Mouse (Mus musculus): Measurements from ENCODE around the gene Dusp16.

Dusp16 gene

DNA sequence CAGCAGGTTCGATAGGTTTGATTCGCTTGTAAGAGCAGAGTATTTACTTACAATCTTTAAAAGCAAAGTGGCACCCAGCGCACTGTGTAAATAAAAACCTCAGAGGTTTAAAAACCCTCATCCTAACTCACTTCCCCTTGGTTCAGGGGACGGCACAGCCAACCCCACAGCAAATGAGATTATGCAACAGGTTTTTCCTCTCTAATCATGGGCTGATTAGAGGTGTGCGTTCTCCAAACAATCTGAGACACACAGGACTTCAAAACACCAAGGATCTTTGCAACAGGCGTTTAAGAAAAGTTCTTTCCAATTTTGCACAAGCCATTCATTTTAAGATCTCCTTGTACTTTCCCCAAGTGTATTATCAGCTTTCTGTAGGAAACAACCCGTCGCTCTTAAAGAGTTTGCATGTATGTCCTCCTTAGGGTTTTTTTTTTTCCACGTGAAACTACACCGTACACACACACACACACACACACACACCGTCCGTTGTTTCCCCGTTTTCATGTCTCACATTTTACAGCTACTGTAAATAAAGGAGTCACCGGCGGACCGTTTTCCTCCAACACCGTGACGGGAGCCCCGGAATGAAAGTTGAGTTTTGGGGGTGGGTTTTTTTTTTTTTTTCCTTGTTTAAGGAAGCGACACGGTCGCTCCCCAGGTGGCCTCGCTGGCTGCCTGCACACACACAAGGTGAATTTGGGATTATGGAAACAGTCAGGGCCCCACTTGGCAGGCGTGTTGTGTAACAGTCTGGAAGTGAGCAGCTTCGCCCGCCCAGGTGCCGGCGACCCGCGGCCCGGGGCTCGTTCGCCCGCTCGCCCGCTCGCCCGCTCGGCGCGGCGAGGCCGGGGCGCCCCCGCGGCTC lies 940 bp downstream of the Dusp16 start:
- DNase-seq, result peak; percentile 45 to 80

GRCm38 (mm10) chr6:134789100-134789499 lies 3.3 kb downstream of the Dusp16 start:
- DNase-seq, result no peak

GRCm38 (mm10) chr6:134786426-134786825 lies 6.0 kb downstream of the Dusp16 start:
- DNase-seq, result no peak

- no peak for DNase-seq
These were observed 9.5 kb downstream of the Dusp16 start for GRCm38 (mm10) chr6:134782900-134783299.

DNA sequence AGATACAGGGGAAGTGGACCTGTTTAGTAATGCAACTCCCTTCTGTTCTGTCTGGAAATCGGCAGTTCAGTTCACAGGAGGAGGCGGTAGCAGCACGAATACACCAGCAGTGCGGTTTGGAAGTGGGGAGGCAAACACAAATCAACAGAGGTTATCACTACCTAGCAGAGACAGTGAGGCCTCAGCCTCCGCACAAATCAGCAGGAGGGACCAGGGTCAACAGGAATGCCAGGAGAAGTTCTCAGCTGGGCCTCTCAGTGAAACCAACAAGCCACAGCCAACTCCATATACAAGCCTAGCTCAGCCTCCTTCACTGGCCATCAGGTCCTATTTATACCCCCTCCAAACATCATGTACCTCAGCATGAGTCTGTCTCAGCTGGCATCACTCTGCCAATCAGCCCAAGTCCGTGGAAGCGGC lies 10.9 kb downstream of the Dusp16 start:
- no peak for DNase-seq

DNA sequence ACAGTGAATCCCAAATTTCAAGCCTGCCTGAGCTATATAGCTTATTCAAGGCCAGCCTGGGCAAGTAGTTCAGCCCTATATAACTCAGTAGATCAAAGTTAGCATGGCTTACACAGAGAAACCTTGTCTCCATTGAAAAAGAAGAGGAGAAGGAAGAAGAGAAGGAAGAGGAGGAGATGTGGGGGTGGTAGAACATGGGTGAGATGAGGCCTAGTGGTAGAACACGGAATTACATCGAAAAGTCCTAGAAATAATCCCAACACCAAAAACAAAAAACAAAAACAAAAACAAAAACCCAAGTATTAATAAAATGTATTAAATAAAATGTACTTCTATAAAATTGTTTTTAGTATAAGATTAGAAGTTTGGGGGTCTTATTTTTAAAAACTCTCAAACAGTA lies 12.4 kb downstream of the Dusp16 start:
- no peak for DNase-seq

GRCm38 (mm10) chr6:134773961-134774360 lies 18.5 kb downstream of the Dusp16 start:
- DNase-seq, result peak in 1 of 2 experiments; percentile 46

DNA sequence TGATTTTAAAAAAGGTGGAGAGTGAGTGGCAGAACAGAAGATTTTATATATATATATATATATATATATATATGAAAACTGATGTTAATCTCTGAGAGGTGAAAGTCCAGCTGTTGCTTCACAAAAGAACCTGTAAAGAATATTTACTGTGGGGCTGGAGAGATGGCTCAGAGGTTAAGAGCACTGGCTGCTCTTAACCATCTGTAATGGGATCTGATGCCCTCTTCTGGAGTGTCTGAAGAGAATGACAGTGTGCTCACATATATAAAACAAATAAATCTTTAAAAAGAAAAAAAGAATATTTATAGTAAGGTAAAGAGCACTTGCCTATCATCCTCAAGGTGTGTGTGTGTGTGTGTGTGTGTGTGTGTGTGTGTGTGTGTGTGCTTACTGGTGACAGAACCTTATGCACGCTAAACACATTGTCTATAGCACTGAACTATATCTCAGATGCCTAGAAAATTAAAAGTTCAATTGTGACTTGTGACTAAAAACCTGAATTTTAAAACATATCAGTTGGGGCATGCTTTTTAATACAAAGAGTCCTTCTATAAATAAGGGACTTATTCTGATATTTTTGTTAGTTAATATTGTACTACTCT lies 19.0 kb downstream of the Dusp16 start:
- DNase-seq, result no peak

- DNase-seq, result no peak
These were observed 22.1 kb downstream of the Dusp16 start for GRCm38 (mm10) chr6:134770339-134770738.

GRCm38 (mm10) chr6:134764441-134765061 lies 27.9 kb downstream of the Dusp16 start:
- DNase-seq, result no peak

DNA sequence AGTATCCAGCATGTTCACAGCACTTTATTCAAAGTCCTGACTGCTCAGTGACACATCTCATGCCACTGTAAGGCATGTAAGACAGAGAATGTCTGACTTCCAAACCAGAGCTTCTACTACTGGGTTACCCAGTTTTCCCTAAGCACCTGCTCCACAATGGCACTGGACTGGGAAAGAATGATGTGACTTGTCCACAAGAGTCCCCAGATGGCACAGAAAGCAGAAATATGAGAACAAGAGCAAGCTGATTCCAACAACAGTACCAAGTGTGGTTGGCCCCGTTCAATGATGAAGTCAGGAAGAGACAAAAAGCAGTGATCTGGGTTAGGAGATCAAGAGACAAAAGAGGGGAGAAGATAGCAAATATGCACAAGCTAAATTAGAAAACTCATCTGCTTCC lies 29.0 kb downstream of the Dusp16 start:
- DNase-seq, result no peak

DNA sequence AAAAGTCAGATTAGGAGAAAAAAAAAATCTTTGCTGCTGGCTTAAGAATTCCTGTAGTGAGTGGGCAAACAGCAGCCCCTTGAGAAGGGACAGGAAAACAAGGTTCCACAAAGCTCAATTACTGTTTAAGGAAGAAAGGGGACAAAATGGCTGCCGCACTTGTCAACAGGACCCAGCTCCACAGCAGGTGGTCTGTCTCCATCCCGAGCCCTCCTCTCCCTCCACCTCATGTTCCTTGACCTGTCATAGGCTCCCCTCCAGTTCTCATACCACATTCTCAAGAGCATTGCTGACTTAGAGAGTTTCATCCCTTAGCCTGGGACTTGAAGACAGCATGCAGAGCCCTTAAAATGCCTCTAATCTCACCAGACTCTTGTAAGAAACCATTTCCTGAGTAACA lies 30.6 kb downstream of the Dusp16 start:
- no peak for DNase-seq

DNA sequence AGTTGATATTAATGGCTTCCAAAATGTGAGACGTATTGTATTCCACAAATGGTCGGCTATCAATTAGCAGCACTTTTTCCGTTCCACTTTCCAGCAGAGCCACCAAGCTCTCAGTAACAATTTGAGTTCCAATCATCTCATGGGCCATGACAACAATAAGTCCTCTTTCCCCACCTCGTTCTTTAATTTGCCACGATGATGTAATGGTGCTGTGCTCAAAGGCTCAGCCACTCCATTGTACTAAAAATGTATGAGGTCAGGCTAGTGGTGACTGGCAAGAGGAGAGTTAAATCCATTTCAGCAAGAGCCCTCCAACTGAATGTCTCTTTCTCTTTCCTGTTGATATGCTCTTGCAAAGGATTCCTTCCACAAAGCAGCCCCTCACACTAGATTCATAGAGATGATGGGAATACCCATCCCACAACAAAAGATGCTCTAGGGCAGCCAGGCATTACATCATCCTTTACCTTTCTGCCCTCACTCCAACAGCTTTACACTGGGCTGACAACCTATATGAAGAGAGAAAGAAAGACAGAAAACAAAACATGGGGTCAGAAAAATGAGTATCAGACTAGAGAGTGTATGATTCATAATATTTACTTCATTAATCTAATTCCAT lies 31.4 kb downstream of the Dusp16 start:
- no peak for DNase-seq

- no peak for DNase-seq
These were observed 36.4 kb downstream of the Dusp16 start for GRCm38 (mm10) chr6:134756058-134756457.

DNA sequence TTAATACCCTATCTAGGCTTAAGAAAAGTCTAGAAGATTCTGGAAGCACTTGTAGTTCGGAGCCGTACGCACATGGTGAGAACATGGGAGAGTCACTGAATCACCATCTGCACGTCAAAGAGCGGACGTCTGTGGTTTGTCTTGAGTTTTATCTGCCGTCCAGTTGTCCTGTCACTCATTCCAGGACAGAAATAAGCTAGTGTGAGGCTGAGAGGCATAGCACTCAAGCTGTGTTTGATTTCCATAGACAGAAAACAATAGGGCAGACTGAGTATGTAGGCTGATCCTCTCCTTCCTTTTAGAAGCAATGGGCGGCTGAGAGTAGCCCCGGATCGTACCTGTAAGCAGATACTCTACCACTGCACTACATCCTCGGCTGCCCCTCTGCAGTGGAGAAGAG lies 38.6 kb downstream of the Dusp16 start:
- DNase-seq, result no peak

DNA sequence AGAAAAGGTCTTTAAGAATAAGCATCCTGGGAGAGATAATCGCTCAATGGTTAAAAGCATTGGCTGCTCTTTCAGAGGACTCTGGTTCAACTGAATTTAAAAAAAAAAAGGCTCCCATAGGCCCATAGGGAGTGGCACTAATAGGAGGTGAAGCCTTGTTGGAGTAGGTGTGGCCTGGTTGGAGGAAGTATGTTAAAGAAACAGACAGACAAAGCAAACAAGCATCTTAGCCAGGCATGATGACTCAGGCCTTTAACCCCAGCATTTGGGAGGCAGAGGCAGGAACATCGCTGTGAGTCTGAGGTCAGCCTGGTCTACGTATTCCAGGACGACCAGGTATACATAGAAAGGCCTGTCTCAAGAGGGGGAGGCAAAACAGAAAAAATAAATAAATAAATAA lies 39.0 kb downstream of the Dusp16 start:
- no peak for DNase-seq

GRCm38 (mm10) chr6:134751883-134752647 lies 40.4 kb downstream of the Dusp16 start:
- no peak for DNase-seq

GRCm38 (mm10) chr6:134751087-134751486 lies 41.3 kb downstream of the Dusp16 start:
- no peak for DNase-seq

- no peak for DNase-seq
These were observed 44.3 kb downstream of the Dusp16 start for GRCm38 (mm10) chr6:134748126-134748525.

GRCm38 (mm10) chr6:134745876-134746275 lies 46.5 kb downstream of the Dusp16 start:
- no peak for DNase-seq

DNA sequence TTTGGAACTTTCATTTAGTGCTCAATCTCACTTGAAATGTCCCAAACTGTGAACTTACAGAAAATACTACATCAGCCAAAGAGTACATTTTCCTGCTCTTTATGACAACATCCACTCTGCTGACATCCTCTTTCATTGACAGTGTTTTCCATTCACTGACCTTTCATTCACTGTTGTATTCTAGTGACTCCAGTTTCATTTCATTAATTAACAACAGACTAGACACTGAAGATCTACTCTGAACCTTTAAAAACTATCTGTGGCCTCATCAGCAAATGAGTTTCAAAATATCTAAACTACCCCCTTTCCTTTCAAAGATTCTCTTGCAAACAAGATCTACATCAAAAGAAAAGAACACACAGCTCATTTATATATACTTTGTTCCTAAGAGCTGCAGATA lies 48.9 kb downstream of the Dusp16 start:
- no peak for DNase-seq

GRCm38 (mm10) chr6:134736853-134737252 lies 55.6 kb downstream of the Dusp16 start:
- peak; percentile 63 to 74 for DNase-seq

DNA sequence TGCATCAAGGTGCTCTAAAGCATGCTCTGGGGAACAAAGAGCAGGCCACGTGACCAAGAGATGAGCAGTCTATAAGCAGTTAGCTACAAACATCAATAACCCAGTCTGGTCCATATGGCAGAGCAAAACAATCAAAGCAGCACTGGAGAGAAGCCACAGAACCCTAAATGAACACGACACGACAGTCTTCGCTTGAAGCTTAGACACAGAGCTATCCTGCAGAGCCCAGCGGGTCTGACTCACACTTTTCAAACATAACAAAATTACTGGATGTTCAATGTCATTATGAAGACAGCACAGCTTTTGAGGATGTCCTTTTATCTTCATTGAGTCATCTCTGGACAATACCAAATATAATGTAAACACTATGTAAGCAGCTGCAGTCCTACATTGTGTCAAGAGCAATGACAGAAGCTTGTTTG lies 58.6 kb downstream of the Dusp16 start:
- DNase-seq, result no peak
